Mouse (Mus musculus): ENCODE data around the gene Cdc25a. TPM values are rescaled to one million over a fixed set of nuclear protein-coding genes. Genes with fewer than 3 reads are reported as not detected.

Gene Cdc25a
- polyA plus RNA-seq, 1 experiment from 2014 or later, result 36.3 TPM

DNA sequence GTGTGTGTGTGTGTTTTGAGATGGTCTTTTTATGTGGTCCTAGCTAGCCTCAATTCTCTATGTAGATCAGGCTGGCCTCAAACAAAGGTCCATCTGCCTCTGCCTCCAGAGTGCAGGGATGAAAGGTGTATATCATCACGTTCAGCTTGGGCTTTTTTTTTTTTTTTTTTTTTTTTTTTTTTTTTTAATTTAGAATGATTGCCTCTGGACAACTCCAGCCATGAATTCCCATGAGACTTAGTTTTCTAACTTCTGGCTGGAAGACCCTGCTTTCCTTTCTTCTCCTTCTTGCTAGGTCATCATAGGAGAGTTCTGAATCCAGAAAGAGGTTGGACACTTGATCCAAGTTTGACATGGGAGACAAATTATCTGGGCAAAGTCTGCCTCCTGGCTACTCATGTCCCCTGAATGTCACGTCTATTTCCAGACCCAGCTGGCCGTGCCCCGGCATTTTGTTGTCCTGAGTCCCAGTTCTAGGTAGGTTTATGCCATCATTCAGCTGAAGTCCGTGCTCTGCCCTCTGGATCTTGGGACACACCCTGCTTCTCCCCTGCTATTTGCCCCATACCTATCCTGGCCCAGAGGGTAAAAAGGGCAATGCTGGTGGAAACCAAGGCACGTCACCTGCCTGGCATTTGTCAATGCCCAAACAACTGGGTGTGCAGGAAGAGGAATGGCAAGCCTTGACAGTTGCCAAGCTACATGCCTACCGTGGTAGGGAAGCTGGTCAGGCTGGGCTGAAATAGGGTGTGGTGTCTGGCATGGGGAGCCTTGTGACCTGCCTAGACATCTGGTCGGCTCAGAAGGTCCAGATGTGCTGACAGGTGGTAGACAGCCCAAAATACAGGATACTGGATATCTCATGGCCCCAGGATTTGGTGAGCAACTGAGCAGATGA lies 21.1 kb downstream of the Cdc25a start:
- 87% methylated on average over 8 of the region's 8 CpGs for WGBS
- ATAC-seq (ENCODE audit: low FRiP score, low read depth), result no peak
- peaks cover 18% of the 10 kb centered on the region for H3K36me3 ChIP-seq
- no peaks in the 10 kb centered on the region for H3K27me3 ChIP-seq (replicated peaks)
- no peak overlapping the region for H3K4me3 ChIP-seq
- no peak overlapping the region for H3K9ac ChIP-seq
- H3K4me1 ChIP-seq, result no peaks in the 10 kb centered on the region
- H3K4me2 ChIP-seq (replicated peaks), result no peak overlapping the region
- no peaks in the 10 kb centered on the region for H3K9me3 ChIP-seq
- no peak overlapping the region for H3K27ac ChIP-seq

DNA sequence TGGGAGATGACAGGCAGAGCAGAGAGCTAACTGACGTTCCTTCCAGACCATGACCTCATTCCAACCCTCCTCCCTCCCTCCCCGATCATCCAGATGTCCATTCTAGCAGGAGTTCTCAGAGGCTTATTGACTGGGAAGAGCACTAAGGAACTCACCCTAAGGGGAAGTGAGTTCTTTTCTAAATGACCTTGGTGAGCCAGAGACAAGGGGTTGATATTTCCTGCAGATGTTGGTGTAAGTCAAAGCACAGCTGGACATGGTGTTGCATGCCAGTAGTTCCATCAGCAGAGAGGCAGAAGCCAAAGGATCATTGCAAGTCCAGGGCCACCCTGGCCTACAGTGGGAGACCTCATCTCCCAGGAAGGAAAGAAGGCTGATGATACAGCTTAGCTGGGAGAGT lies 22.6 kb downstream of the Cdc25a start:
- no peaks in the 10 kb centered on the region for H3K4me1 ChIP-seq
- no peak overlapping the region for H3K4me3 ChIP-seq
- WGBS, result 53% methylated on average over 2 of the region's 2 CpGs

DNA sequence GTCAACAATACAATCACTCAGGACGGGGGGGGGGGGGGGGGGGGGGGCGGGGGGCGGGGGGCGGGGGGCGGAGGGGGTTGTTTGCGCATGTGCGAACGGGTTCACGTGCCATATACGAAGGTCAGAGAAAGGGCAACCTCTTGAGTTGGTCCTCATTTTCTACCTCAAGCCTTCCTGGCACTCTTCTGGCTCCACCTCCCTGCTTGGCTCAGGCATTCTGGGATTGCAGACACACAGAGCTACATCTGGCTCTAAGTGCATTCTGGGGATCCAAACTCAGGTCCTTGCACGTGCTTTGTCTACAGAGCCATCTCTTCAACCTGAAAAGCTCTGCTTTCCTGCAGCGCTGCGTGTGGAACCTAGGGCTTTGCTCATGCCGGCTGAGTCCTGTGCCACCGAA lies 24.0 kb downstream of the Cdc25a start:
- Histone ChIP-seq H3K27me3 (replicated peaks) (no peaks in the 10 kb centered on the region), H3K27ac (no peak overlapping the region), H3K9me3 (no peaks in the 10 kb centered on the region), H3K36me3 (no peaks in the 10 kb centered on the region; the same call in 1 of the 2 replicates), H3K4me1 (no peaks in the 10 kb centered on the region), H3K4me2 (replicated peaks) (no peak overlapping the region), H3K4me3 (no peak overlapping the region), H3K9ac (no peak overlapping the region)
- ATAC-seq (ENCODE audit: low FRiP score, low read depth), result no peak
- WGBS, result 58% methylated on average over 12 of the region's 15 CpGs

More for the DNA sequence above, 22.6 kb downstream of the Cdc25a start:
- no peak overlapping the region for H3K27ac ChIP-seq
- no peak overlapping the region for H3K4me2 ChIP-seq (replicated peaks)
- H3K9ac ChIP-seq, result no peak overlapping the region
- no peak for ATAC-seq (ENCODE audit: low FRiP score, low read depth)
- H3K36me3 ChIP-seq, result peaks cover 5% of the 10 kb centered on the region
- H3K9me3 ChIP-seq, result no peaks in the 10 kb centered on the region
- no peaks in the 10 kb centered on the region for H3K27me3 ChIP-seq (replicated peaks)

DNA sequence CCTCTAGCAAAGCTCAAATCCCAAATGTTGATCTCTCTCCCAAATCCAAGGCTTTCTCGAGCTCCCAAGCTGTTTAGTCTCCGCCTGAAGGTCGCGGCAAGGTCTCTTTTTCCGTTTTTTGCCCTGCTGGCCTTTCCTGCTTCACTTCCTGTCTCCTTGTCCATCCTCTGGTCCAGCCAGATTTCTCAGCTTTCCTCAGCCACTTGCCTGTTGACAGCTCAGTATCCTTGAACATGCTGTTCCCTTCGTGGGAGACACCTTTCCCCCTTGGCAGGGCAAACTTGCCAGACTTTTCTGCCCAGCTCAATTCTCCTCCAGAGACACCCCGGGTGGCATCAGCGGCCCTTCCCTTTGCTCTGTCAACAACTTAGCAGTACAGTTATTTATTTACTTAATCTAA lies 24.4 kb downstream of the Cdc25a start:
- H3K27ac ChIP-seq, result no peak overlapping the region

DNA sequence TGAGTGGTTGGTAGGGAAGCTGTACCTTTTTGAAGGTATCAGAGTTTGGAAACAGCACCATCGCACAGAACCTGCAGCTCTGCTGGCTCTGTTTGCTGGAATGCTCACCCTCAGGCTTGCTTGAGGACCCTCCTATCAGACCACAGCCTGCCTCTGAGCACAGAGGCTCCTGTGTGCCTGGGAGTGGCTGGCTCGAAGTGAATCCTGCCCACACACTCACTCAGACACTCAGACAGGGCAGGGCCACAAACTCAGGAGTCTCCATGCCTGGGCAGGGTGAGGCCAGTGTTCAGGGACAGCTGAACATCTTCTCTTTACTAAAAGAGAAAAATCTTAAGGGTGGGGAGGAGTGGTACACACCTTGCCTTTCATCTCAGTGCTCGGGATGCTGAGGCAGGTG lies 25.2 kb downstream of the Cdc25a start:
- Histone ChIP-seq H3K9me3 (no peaks in the 10 kb centered on the region), H3K9ac (no peak overlapping the region), H3K4me2 (replicated peaks) (no peak overlapping the region), H3K27ac (no peak overlapping the region), H3K4me3 (no peak overlapping the region), H3K4me1 (no peaks in the 10 kb centered on the region), H3K36me3 (no peaks in the 10 kb centered on the region; the same call in 1 of the 2 replicates), H3K27me3 (replicated peaks) (no peaks in the 10 kb centered on the region)
- ATAC-seq (ENCODE audit: low FRiP score, low read depth), result no peak
- 88% methylated on average over 3 of the region's 3 CpGs for WGBS

More for the DNA sequence above, 24.4 kb downstream of the Cdc25a start:
- H3K4me3 ChIP-seq, result no peak overlapping the region
- H3K9me3 ChIP-seq, result no peaks in the 10 kb centered on the region
- H3K27me3 ChIP-seq (replicated peaks), result no peaks in the 10 kb centered on the region
- WGBS, result 84% methylated on average over 8 of the region's 8 CpGs
- no peak overlapping the region for H3K4me2 ChIP-seq (replicated peaks)
- H3K36me3 ChIP-seq, result no peaks in the 10 kb centered on the region; the same call in 1 of the 2 replicates
- no peak for ATAC-seq (ENCODE audit: low FRiP score, low read depth)
- no peaks in the 10 kb centered on the region for H3K4me1 ChIP-seq
- no peak overlapping the region for H3K9ac ChIP-seq

DNA sequence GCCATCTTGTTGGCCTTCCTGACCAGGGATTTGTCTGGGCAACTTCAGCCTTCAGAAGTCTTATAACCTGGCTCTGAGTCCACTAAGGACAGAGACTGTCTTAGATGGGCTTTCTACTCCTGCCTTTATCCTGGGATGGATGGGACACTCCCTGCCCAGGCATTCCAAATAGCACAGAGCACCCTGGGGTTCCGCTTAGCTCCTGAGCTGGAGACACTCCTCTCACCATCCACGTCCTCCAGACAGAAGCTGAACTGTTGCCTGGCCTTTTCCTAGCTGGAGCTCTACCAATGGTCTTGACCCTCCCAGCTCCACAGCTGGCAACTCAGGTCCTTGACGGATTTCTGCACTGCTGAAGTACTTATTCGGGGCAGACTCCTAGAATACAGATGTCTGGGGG lies 26.9 kb downstream of the Cdc25a start:
- WGBS, result 55% methylated on average over 4 of the region's 4 CpGs
- Histone ChIP-seq H3K27ac (no peak overlapping the region), H3K36me3 (no peaks in the 10 kb centered on the region; the same call in 1 of the 2 replicates), H3K4me1 (no peaks in the 10 kb centered on the region), H3K4me2 (replicated peaks) (no peak overlapping the region), H3K9ac (no peak overlapping the region), H3K4me3 (no peak overlapping the region), H3K9me3 (no peaks in the 10 kb centered on the region), H3K27me3 (replicated peaks) (no peaks in the 10 kb centered on the region)
- ATAC-seq (ENCODE audit: low FRiP score, low read depth), result no peak

DNA sequence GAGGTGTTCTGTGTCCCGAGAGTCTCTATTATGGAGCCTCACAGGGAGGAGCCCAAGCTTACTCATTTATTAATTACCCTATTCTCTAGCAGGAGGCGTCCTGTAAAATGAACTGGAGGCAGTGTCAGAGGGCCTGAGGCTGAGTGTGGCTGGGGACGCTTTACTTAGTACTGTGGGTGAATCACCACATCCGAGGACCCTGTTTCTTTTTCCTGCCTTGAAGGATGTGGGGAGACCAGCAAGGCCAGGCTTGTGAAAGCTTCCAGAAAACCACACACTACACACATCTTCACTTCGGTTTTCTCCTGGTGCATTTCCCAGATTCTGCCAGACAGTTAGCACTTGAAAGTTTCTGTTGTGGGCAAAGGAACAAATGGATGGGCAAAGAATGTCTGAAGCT lies 27.4 kb downstream of the Cdc25a start:
- no peaks in the 10 kb centered on the region for H3K4me1 ChIP-seq
- H3K27ac ChIP-seq, result no peak overlapping the region
- H3K36me3 ChIP-seq, result no peaks in the 10 kb centered on the region; the same call in 1 of the 2 replicates
- no peaks in the 10 kb centered on the region for H3K9me3 ChIP-seq
- H3K4me3 ChIP-seq, result no peak overlapping the region
- H3K4me2 ChIP-seq (replicated peaks), result no peak overlapping the region
- no peaks in the 10 kb centered on the region for H3K27me3 ChIP-seq (replicated peaks)
- no peak for ATAC-seq (ENCODE audit: low FRiP score, low read depth)
- no peak overlapping the region for H3K9ac ChIP-seq
- WGBS, result 59% methylated on average over 5 of the region's 5 CpGs

DNA sequence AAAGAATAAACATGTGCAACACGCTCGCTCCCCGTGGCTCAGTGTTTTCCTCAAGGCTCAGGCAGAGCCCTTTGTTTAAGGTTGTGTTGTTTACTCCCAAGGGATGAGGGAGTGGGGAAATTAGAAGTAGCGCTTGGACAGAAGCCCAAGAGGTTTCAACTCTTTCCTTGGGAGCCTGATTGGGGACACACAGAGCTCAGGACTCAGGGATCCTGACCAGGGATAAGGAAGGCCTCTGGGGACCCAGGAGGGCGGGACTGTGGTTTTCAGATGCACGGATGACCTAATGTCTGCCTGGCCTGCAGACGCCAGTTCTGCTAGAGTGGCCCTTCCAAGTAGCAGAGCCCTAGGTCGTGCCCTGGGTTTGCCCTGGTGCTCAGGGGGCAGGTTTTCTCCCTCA lies 31.9 kb downstream of the Cdc25a start:
- no peaks in the 10 kb centered on the region for H3K4me1 ChIP-seq
- 68% methylated on average over 8 of the region's 8 CpGs for WGBS
- no peak for ATAC-seq (ENCODE audit: low FRiP score, low read depth)

DNA sequence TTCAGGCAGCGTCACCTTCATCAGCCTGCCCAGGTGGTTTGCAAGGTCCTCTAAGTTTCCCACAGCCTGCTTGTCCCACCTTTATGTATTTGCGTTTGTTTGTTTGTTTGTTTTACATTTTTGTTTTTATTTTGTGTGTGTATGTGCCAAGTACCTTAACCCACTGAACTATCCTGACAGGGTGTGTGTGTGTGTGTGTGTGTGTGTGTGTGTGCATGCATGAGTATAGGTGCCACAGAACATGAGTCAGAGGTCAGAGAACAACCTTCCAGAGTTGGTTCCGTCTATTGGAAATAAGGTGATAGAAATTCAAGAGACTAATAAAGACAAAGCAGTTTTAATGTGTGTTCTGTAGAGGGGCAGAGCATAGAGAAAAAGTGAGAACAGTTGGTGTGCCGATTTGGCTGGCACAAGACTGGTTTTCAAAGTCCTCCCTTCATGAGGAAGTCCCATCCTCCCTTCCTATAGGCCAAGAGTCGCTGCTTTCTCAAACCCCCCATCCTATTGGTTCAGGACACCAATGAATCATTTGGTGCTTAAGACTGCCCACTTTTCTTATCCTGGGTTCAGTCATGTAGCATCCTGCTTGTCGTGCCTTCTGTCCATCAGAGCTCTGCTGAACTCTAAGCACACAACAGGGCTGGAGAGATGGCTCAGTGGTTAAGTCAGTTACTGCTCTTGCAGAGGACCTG lies 32.5 kb downstream of the Cdc25a start:
- Histone ChIP-seq H3K36me3 (no peaks in the 10 kb centered on the region), H3K4me3 (no peak overlapping the region), H3K27ac (no peak overlapping the region), H3K9me3 (no peaks in the 10 kb centered on the region), H3K9ac (no peak overlapping the region), H3K4me2 (replicated peaks) (no peak overlapping the region), H3K4me1 (no peaks in the 10 kb centered on the region), H3K27me3 (replicated peaks) (no peaks in the 10 kb centered on the region)
- 85% methylated on average over 6 of the region's 6 CpGs for WGBS
- no peak for ATAC-seq (ENCODE audit: low FRiP score, low read depth)

More for the DNA sequence above, 31.9 kb downstream of the Cdc25a start:
- Histone ChIP-seq H3K4me3 (no peak overlapping the region), H3K4me2 (replicated peaks) (no peak overlapping the region), H3K27me3 (replicated peaks) (no peaks in the 10 kb centered on the region), H3K9ac (no peak overlapping the region), H3K9me3 (no peaks in the 10 kb centered on the region), H3K36me3 (no peaks in the 10 kb centered on the region), H3K27ac (no peak overlapping the region)

DNA sequence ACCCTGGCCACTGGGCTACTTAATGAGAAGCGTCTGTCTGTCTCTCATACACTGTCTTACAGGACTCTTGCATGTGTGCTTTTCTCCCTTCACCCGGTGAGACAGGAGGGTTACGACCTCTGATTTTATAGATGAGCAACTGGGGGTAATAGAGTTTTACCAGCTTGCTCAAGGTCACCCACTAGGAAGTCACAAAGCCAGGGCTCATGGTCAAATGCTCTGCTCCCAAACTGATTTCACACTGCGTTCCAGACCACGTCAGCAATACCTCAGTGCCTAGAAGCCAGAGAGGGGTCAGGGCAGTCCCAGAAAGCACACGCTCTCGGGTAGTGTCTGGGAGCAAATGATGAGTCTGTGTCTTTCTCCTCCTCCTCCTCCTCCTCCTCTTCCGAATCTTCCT lies 33.7 kb downstream of the Cdc25a start:
- Histone ChIP-seq H3K36me3 (no peaks in the 10 kb centered on the region), H3K4me1 (no peaks in the 10 kb centered on the region), H3K27ac (no peak overlapping the region), H3K4me3 (no peak overlapping the region), H3K27me3 (replicated peaks) (no peaks in the 10 kb centered on the region), H3K9me3 (no peaks in the 10 kb centered on the region), H3K9ac (no peak overlapping the region), H3K4me2 (replicated peaks) (no peak overlapping the region)
- ATAC-seq (ENCODE audit: low FRiP score, low read depth), result no peak
- 68% methylated on average over 8 of the region's 8 CpGs for WGBS

DNA sequence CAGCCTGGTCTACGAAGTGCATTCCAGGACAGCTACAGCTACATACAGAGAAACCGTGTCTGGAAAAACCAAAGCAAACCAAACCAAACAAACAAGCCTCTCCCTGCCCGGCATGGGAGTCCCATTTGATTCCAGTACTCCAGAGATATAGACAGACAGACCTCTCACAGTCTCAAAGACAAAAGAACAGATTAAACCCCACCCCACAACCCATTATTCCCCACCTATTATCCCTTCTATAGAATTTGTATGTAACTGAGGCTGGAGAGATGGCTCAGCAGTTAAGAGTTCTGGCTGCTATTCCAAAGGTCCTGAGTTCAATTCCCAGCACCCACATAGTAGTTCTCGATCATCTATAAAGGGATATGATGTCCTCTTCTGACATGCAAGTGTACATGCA lies 34.5 kb downstream of the Cdc25a start:
- Histone ChIP-seq H3K9ac (no peak overlapping the region), H3K9me3 (no peaks in the 10 kb centered on the region), H3K27me3 (replicated peaks) (no peaks in the 10 kb centered on the region), H3K4me1 (no peaks in the 10 kb centered on the region), H3K4me3 (no peak overlapping the region), H3K27ac (no peak overlapping the region), H3K36me3 (no peaks in the 10 kb centered on the region), H3K4me2 (replicated peaks) (no peak overlapping the region)
- ATAC-seq (ENCODE audit: low FRiP score, low read depth), result no peak
- WGBS, result 93% methylated on average over 4 of the region's 4 CpGs

DNA sequence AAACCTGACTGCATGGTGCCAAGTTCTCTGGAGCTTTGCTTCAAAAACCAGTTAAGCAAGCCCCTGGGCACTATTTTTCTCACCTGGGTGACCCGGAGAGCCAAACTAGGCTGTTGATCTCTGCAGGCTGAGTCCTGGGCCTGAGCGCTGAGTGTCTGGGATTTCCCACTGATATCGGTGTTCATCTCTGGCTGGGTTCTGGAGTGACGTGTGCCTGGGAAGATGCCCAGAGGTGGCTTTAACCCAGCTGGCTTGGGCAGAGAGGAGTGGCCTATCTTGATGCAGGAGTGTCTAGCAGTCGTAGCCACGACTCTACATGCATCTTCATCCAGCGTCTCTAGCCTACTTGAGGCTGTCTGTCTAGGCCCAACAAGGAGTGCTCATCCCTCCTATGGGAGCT lies 36.4 kb downstream of the Cdc25a start:
- no peaks in the 10 kb centered on the region for H3K36me3 ChIP-seq
- WGBS, result 88% methylated on average over 7 of the region's 7 CpGs
- no peaks in the 10 kb centered on the region for H3K4me1 ChIP-seq
- H3K27me3 ChIP-seq (replicated peaks), result no peaks in the 10 kb centered on the region
- H3K4me3 ChIP-seq, result no peak overlapping the region
- no peak for ATAC-seq (ENCODE audit: low FRiP score, low read depth)
- no peaks in the 10 kb centered on the region for H3K9me3 ChIP-seq
- H3K27ac ChIP-seq, result no peak overlapping the region
- H3K4me2 ChIP-seq (replicated peaks), result no peak overlapping the region
- H3K9ac ChIP-seq, result no peak overlapping the region
